Mouse (Mus musculus) forebrain, embryonic 16.5 days (tissue): Measurements from ENCODE around the gene Gm43951. TPM values are rescaled to one million over a fixed set of nuclear protein-coding genes. Genes with fewer than 3 reads are reported as not detected.

Experiments
- ATAC-seq: fragments of 200-750 bp; cut with Nextera tagmentation; 2 replicates; pipeline ENCODE4 v1.8.0; 2017; ENCODE audit warnings: mild to moderate bottlenecking, moderate library complexity
- H3K27ac ChIP-seq: fragments of 300-500 bp; sonication (generic); 2 replicates; pipeline ENCODE4 v1.5.1; 2014; ENCODE audit warnings: low read length, control low read depth
- H3K27me3 ChIP-seq: fragments of 300-500 bp; sonication (generic); replicated peaks from 2 replicates; pipeline ENCODE4 v1.6.1; 2014; ENCODE audit warnings: low read length; ENCODE audit not compliant: control insufficient read depth, insufficient read depth
- H3K36me3 ChIP-seq: fragments of 300-500 bp; sonication (generic); 2 replicates; pipeline ENCODE4 v1.6.1; 2014; ENCODE audit not compliant: control insufficient read depth, insufficient read depth
- H3K4me1 ChIP-seq: fragments of 300-500 bp; sonication (generic); replicated peaks from 2 replicates; pipeline ENCODE4 v1.6.1; 2014; ENCODE audit warnings: low read length; ENCODE audit not compliant: control insufficient read depth, insufficient read depth
- H3K4me2 ChIP-seq: fragments of 300-500 bp; sonication (generic); 2 replicates; pipeline ENCODE4 v1.6.1; 2014; ENCODE audit warnings: mild to moderate bottlenecking, low read length, control low read depth
- H3K4me3 ChIP-seq: fragments of 300-500 bp; sonication (generic); replicated peaks from 2 replicates; pipeline ENCODE4 v1.5.1; 2014; ENCODE audit warnings: mild to moderate bottlenecking, low read length, control low read depth
- H3K9ac ChIP-seq: fragments of 300-500 bp; sonication (generic); replicated peaks from 2 replicates; pipeline ENCODE4 v1.6.1; 2014; ENCODE audit warnings: low read depth, low read length, control low read depth
- H3K9me3 ChIP-seq: fragments of 300-500 bp; sonication (generic); 2 replicates; pipeline ENCODE4 v1.6.1; 2016; ENCODE audit warnings: low read length; ENCODE audit not compliant: control insufficient read depth
- WGBS: fragments of 180-500 bp; shearing (Covaris S2); extraction: QIAGEN DNeasy Blood & Tissue Kit; methylation state at CpG from one replicate; pipeline ENCODE4 v1.1.7; 2014; 5-methylcytosine and 5-hydroxymethylcytosine counted together
- polyA plus RNA-seq: library from polyadenylated mRNA; unstranded; fragments of >200 nt; fragmentation: Nextera tagmentation; extraction: Ambion mirVana; gene quantifications from 2 replicates; pipeline ENCODE4 v1.2.1, GENCODE M21; 2015

The Gm43951 gene
- polyA plus RNA-seq, 1 experiment from 2014 or later = 1.6 TPM

DNA sequence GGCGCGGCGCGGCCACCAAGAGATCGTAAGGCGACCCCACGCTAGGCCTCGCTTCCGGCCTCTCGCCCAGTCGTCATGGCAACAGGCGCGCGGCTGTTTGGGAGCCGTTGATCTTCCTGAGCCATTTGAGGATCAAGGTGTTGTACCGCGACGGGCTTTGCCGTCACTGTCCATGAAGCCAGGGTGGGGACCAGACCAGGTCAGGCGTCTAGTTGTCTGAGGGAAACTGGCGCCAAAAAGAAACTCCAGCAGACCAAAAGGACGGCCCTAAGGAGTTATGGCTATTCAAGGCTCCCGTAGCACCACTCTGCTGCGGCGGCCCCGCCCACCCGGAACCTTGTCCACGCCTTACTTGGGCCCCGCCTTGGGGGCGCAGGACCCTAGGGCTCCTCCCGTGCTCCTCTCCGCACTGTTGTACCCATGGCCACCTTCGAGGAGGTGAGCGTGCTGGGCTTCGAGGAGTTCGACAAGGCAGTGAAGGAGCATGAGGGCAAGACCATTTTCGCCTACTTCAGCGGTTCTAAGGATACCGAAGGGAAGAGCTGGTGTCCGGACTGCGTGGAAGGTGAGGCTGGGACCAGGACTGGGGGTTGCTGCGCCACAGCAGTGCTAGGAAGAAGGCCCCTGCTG lies 679 bp upstream of the Gm43951 start, which contains the start of the genes 4933427D14Rik and Txndc17:
TSS of gene 4933427D14Rik (minus strand) at position 256 of the 630 bp plus-strand sequence.
TSS of gene Txndc17 (plus strand) at position 344 of the 630 bp plus-strand sequence.
- H3K4me3 ChIP-seq = peak within 1 kb of the TSS; percentile 80
- no peaks in the 10 kb centered on the region for H3K27me3 ChIP-seq
- H3K4me2 ChIP-seq = peak within 1 kb of the TSS; percentile 84
- ATAC-seq = peak; percentile 93
- peak within 1 kb of the TSS; percentile 92 for H3K9ac ChIP-seq
- H3K4me1 ChIP-seq = peaks cover 29% of the 10 kb centered on the region
- H3K9me3 ChIP-seq = no peaks in the 10 kb centered on the region
- H3K36me3 ChIP-seq = peaks cover 18% of the 10 kb centered on the region
- WGBS = under 1% methylated on average over 42 of the region's 42 CpGs
- H3K27ac ChIP-seq = peak within 1 kb of the TSS; percentile 52

DNA sequence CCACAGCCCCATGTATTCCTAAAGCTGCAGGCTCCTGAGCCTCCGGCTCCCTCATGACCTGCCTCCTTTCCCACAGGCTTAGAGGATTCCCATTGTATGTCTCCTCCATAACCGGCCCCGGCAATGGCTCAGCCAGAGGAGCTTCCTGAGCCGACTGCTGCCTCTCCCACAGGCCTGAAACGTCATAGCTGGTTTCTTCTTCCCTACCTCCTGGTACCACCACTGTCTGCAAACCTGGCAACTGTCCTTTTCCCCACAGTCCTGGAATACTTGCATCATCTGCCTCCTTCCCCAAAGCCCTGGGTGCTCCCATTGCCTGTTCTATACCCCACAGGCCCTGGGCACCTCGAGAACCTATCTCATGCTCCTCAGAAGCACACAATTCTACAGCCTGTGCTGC lies 1.4 kb downstream of the Gm43951 start:
- no peaks in the 10 kb centered on the region for H3K9me3 ChIP-seq
- H3K4me3 ChIP-seq = no peak overlapping the region
- peaks cover 11% of the 10 kb centered on the region; the same call in 1 of the 2 replicates for H3K36me3 ChIP-seq
- no peaks in the 10 kb centered on the region for H3K27me3 ChIP-seq
- 75% methylated on average over 6 of the region's 6 CpGs for WGBS
- peak overlapping the region; percentile 84 for H3K4me2 ChIP-seq
- H3K27ac ChIP-seq = no peak overlapping the region
- H3K4me1 ChIP-seq = peaks cover 29% of the 10 kb centered on the region
- peak overlapping the region; percentile 92; the same call in 1 of the 2 replicates for H3K9ac ChIP-seq
- ATAC-seq = no peak

DNA sequence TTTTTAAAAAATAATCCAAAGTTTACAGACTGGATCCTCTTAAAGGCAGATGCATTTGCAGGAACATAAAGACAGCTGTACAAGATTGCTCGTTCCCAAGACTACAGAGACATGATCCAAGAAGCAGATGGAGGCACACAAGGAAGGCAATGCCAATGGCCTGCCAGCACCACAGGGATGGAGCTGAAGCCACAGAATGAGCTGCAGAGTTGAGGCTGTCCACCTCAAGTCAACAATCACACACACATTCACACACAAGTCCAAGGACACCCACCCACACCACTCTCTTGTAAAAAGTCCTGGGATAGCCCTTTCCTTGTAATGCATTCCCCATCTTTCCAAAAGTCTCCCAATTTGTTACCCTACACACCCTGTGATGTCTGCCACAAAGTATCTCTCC lies 3.2 kb downstream of the Gm43951 start:
- WGBS = 47% methylated on average over 1 of the region's 1 CpGs
- no peak for ATAC-seq

DNA sequence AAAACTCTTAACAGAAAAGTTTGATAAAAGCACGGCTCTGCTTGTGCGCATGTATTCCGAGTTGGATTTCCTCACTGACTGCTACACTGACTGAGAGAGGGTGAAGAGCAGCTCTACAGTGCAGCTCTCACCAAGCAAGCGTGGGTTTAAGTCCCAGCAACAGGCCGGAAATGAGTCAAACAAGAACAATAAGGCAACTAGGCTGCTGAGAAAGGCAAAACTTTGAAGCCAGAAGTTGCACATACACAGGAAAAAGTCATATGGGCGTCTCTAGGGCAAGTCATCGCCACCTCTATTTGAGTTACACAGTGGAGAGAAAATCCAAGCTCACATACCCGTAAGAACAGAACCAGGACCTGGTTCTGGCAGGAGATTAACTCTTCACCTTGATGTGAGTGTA lies 10.1 kb downstream of the Gm43951 start:
- 88% methylated on average over 8 of the region's 8 CpGs for WGBS
- Histone ChIP-seq H3K4me1 (no peaks in the 10 kb centered on the region), H3K27me3 (no peaks in the 10 kb centered on the region), H3K4me3 (no peak overlapping the region), H3K9ac (no peak overlapping the region), H3K4me2 (no peak overlapping the region), H3K9me3 (no peaks in the 10 kb centered on the region), H3K27ac (no peak overlapping the region), H3K36me3 (peaks cover 18% of the 10 kb centered on the region)
- no peak for ATAC-seq

More for the DNA sequence above, 3.2 kb downstream of the Gm43951 start:
- Histone ChIP-seq H3K4me3 (no peak overlapping the region), H3K36me3 (peaks cover 10% of the 10 kb centered on the region; the same call in 1 of the 2 replicates), H3K9me3 (no peaks in the 10 kb centered on the region), H3K4me2 (no peak overlapping the region), H3K9ac (no peak overlapping the region), H3K4me1 (peaks cover 29% of the 10 kb centered on the region), H3K27me3 (no peaks in the 10 kb centered on the region), H3K27ac (no peak overlapping the region)

DNA sequence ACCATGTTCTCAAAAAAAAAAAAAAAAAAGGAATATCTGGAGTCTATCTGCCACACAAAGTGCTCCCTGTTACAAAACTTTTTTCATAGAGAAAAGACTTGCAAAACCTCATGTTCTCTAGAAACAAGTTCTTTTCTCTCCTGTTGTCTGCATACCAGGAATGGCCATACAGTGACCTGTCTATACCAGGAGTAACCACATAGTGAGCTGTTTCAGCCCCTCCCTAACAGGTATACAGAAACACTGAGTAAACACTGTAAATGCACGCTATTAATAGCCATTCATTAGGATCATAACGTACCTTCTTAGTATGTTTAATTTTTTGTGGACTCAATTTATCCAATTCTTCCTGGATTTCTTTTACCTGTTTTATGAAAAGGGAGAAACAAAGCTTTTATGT lies 12.4 kb downstream of the Gm43951 start:
- Histone ChIP-seq H3K4me1 (no peaks in the 10 kb centered on the region), H3K4me2 (no peak overlapping the region), H3K9ac (no peak overlapping the region), H3K27ac (no peak overlapping the region), H3K9me3 (no peaks in the 10 kb centered on the region), H3K27me3 (no peaks in the 10 kb centered on the region), H3K36me3 (peaks cover 31% of the 10 kb centered on the region), H3K4me3 (no peak overlapping the region)
- no peak for ATAC-seq
- WGBS = 91% methylated on average over 2 of the region's 2 CpGs

DNA sequence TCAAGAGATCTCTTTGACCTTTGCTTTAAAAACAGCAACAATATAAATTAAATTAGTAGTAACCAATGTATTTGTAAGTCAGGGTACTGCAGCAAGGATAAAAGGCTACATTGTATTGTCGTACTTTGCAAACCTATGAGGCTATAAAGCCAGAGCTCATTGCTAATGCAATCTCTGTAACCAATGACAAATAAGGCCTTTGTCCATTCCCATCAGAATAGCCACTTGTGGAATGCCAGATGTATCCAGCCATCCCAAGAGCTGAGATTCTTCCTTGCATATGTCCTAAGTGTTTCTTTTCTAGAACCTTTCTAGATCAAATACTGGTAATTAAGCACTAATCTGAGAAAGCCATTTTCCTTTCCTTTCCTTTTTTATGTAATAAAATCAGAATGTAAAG lies 15.8 kb downstream of the Gm43951 start:
- peaks cover 25% of the 10 kb centered on the region for H3K36me3 ChIP-seq
- no peak overlapping the region for H3K4me3 ChIP-seq
- no peak overlapping the region for H3K4me2 ChIP-seq
- WGBS = 80% methylated on average over 1 of the region's 1 CpGs
- no peaks in the 10 kb centered on the region for H3K9me3 ChIP-seq
- no peaks in the 10 kb centered on the region for H3K27me3 ChIP-seq
- no peak overlapping the region for H3K9ac ChIP-seq
- H3K4me1 ChIP-seq = no peaks in the 10 kb centered on the region
- no peak overlapping the region for H3K27ac ChIP-seq
- no peak for ATAC-seq

DNA sequence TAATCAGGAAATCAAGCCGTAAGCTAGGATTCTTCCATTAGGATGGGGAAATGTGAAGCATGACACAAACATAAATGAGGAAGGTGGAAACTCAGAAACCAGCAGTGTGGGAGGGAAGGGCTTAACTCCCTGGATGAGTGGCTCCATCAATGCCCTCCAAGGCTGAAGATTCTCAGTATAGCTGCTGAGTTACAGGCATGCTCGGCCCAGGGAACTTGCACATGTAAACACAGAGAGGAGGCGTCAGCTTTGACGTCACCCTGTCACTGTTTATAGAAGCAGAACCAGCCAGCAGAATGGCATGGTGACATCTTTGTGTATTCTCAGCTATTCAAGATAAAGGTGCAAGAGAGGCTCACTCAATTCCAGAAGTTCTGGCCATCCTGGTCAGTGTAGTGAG lies 22.4 kb downstream of the Gm43951 start:
- H3K4me3 ChIP-seq = no peak overlapping the region
- no peaks in the 10 kb centered on the region for H3K27me3 ChIP-seq
- no peak overlapping the region for H3K27ac ChIP-seq
- H3K4me1 ChIP-seq = no peaks in the 10 kb centered on the region
- H3K4me2 ChIP-seq = no peak overlapping the region
- WGBS = 95% methylated on average over 4 of the region's 4 CpGs
- H3K36me3 ChIP-seq = peaks cover 12% of the 10 kb centered on the region; the same call in 1 of the 2 replicates
- no peak for ATAC-seq
- H3K9me3 ChIP-seq = no peaks in the 10 kb centered on the region
- H3K9ac ChIP-seq = no peak overlapping the region

DNA sequence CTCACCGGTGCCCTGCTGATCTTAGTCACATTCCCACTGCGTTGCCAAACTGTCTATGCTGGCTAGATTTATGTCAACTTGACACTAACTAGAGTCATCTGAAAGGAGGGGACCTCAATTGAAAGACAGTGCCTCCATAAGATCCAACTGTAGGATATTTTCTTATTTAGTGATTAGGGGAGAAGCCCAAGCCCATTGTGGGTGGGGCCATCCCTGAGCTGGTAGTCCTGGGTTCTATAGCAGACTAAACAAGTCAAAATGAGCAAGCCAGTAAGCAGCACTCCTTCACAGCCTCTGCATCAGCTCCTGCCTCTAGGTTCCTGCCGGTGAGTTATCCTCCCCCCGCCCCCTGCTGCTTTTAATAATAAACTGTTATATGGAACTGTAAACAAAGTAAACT lies 25.5 kb downstream of the Gm43951 start:
- H3K27ac ChIP-seq = no peak overlapping the region
- WGBS = 91% methylated on average over 4 of the region's 4 CpGs
- no peaks in the 10 kb centered on the region for H3K4me1 ChIP-seq
- H3K27me3 ChIP-seq = no peaks in the 10 kb centered on the region
- no peak for ATAC-seq
- no peak overlapping the region for H3K4me3 ChIP-seq
- no peak overlapping the region for H3K9ac ChIP-seq
- 0 out of 2 replicates have a peak, but pooled peaks cover 3% of the 10 kb centered on the region for H3K36me3 ChIP-seq
- no peaks in the 10 kb centered on the region for H3K9me3 ChIP-seq
- H3K4me2 ChIP-seq = no peak overlapping the region

DNA sequence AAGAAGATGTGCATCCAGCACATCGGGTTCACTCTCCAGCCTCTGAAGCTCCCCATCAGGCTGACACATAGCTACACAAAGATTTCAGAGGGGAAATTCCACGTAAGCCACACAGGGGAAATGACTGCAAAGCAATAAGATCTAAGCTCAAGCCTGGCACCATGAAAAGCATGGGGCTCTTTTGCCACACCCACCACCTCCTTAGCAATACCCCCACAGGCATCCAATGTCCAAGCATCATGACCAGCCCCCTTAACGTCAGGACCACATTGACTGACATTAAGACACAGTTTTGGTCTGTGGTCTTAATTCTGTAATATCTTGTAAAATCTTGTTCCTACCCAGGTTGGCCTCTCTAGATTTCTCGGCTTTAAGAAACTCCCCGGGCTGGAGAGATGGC lies 26.1 kb downstream of the Gm43951 start:
- Histone ChIP-seq H3K27me3 (no peaks in the 10 kb centered on the region), H3K9ac (no peak overlapping the region), H3K4me2 (no peak overlapping the region), H3K4me3 (no peak overlapping the region), H3K4me1 (no peaks in the 10 kb centered on the region), H3K27ac (no peak overlapping the region), H3K36me3 (0 out of 2 replicates have a peak, but pooled peaks cover 3% of the 10 kb centered on the region), H3K9me3 (no peaks in the 10 kb centered on the region)
- WGBS = 89% methylated on average over 5 of the region's 5 CpGs
- ATAC-seq = no peak
